Mouse (Mus musculus) forebrain, embryonic 14.5 days (tissue): ENCODE measurements at regions not wholly inside any gene's neighbourhood (a gene's known extent, or its start where the extent isn't known, plus 50 kb on each side); places are given as distances from the start of the nearest gene placed in this dataset.

Source experiments
- ATAC-seq: fragments of 200-750 bp; cut with Nextera tagmentation; 2 replicates; pipeline ENCODE4 v1.8.0; 2017; ENCODE audit warnings: mild to moderate bottlenecking, moderate library complexity
- DNase-seq: peaks from one replicate; pipeline ENCODE4 v3.0.0-alpha.2; 2015; ENCODE audit warnings: low spot score
- H3K27ac ChIP-seq: fragments of 300-500 bp; sonication (generic); 2 replicates; pipeline ENCODE4 v1.5.1; 2014; ENCODE audit warnings: low read depth, mild to moderate bottlenecking, control low read depth, low read length, moderate library complexity
- H3K27me3 ChIP-seq: fragments of 300-500 bp; sonication (generic); replicated peaks from 2 replicates; pipeline ENCODE4 v1.6.1; 2014; ENCODE audit warnings: low read length, control low read depth, mixed read lengths; ENCODE audit not compliant: control insufficient read depth, insufficient read depth
- H3K36me3 ChIP-seq: fragments of 300-500 bp; sonication (generic); 2 replicates; pipeline ENCODE4 v1.6.1; 2014; ENCODE audit warnings: low read length, control low read depth; ENCODE audit not compliant: control insufficient read depth, insufficient read depth
- H3K4me1 ChIP-seq: fragments of 300-500 bp; sonication (generic); 2 replicates; pipeline ENCODE4 v1.6.1; 2014; ENCODE audit warnings: antibody characterized with exemption, low read length, control low read depth; ENCODE audit not compliant: control insufficient read depth, insufficient read depth
- H3K4me2 ChIP-seq: fragments of 300-500 bp; sonication (generic); 2 replicates; pipeline ENCODE4 v1.6.1; 2014; ENCODE audit warnings: mild to moderate bottlenecking, control low read depth, low read length
- H3K4me3 ChIP-seq: fragments of 300-500 bp; sonication (generic); 2 replicates; pipeline ENCODE4 v1.5.1; 2014; ENCODE audit warnings: low read depth, low read length, control low read depth
- H3K9ac ChIP-seq: fragments of 300-500 bp; sonication (generic); 2 replicates; pipeline ENCODE4 v1.6.1; 2014; ENCODE audit warnings: mild to moderate bottlenecking, low read length, control low read depth, moderate library complexity
- H3K9me3 ChIP-seq: fragments of 300-500 bp; sonication (generic); replicated peaks from 2 replicates; pipeline ENCODE4 v1.6.1; 2016; ENCODE audit warnings: low read length, control low read depth, mixed read lengths; ENCODE audit not compliant: control insufficient read depth
- WGBS: fragments of 180-500 bp; shearing (Covaris S2); extraction: QIAGEN DNeasy Blood & Tissue Kit; methylation state at CpG from one replicate; pipeline ENCODE4 v1.1.7; 2014; 5-methylcytosine and 5-hydroxymethylcytosine counted together

DNA sequence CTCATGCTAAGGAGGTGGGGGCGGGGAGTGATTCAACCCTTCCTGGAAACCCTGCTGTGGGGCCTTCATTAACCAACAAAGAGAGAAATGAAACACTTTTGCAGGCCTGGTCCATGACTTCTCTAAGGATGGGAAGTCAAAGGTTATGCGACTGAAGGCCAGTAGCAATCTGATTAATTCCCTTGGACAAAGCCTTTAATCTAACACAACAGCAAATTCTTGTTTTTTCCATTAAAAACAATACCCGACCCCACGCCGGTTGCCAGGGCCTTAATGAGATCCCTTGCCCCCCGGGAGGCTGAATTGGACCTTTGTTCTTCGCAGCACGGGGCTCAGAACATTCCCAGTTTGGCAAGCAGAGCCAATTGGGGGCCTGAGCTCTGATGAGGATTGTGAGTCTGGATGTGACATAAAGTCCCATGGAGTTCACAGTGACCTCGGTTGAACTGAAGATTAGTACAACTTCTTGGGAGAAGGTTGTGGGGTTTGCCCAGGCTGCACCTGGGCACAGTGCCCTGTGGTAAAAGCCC is 310.9 kb upstream of the Rtl1 start:
- ATAC-seq (0 out of 2 replicates have a peak, but pooled peaks have one; percentile 48), DNase-seq (peak; percentile 61)
- Histone ChIP-seq H3K36me3 (no peaks in the 10 kb centered on the region), H3K27ac (no peak overlapping the region), H3K27me3 (no peaks in the 10 kb centered on the region), H3K4me2 (no peak overlapping the region), H3K4me1 (peaks cover 10% of the 10 kb centered on the region), H3K4me3 (no peak overlapping the region), H3K9me3 (no peaks in the 10 kb centered on the region), H3K9ac (no peak overlapping the region)
- WGBS = 5% methylated on average over 9 of the region's 9 CpGs

DNA sequence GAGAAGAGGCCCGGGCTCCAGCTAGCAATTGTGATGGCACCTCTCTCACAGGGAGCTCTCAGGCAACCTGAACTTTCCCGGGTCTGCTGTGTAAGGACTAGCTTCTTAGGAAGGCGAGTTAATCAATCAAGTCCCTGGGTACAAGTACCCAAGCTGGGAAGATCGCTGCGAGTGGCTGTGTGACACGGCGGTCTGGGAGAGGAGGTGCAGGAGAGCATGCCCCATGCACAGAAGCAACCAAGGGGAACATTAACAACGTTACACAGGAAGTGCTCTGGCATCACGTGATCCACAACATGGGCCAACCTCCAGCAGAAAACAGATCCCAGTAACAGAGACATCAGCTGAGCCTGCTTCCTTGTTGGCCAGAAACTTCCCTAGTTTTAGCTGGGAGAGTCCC is 311.4 kb upstream of the Rtl1 start:
- no peaks in the 10 kb centered on the region for H3K27me3 ChIP-seq
- no peak for ATAC-seq
- H3K4me3 ChIP-seq = no peak overlapping the region
- no peaks in the 10 kb centered on the region for H3K36me3 ChIP-seq
- peaks cover 10% of the 10 kb centered on the region for H3K4me1 ChIP-seq
- peak; percentile 5 for DNase-seq
- H3K4me2 ChIP-seq = no peak overlapping the region
- WGBS = 37% methylated on average over 9 of the region's 9 CpGs
- H3K27ac ChIP-seq = no peak overlapping the region
- H3K9me3 ChIP-seq = no peaks in the 10 kb centered on the region
- no peak overlapping the region for H3K9ac ChIP-seq

DNA sequence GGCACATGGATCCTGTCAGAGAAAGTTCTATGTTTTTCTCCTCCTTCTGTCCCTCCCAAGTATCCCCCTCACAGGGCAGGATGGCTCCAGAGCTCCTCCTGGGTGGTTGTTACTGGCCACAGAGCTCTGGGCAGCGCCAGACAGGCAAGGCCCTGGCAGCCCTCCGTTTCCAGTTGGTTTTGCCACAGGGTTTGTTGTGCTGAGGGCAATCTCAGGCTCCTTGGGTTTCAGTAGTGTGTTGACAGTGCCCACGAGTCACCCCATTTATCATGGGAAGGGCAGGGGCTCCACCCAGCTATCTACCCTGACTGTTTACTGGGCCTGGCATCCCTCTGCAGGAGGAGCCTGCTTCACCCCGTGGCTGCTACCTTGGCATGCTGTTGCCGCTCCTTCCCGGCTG is 317.6 kb upstream of the Rtl1 start:
- 89% methylated on average over 6 of the region's 6 CpGs for WGBS
- Histone ChIP-seq H3K36me3 (no peaks in the 10 kb centered on the region), H3K9ac (no peak overlapping the region), H3K27ac (no peak overlapping the region), H3K27me3 (no peaks in the 10 kb centered on the region), H3K4me2 (no peak overlapping the region), H3K4me1 (no peaks in the 10 kb centered on the region), H3K4me3 (no peak overlapping the region), H3K9me3 (no peaks in the 10 kb centered on the region)
- ATAC-seq (no peak), DNase-seq (no peak)

DNA sequence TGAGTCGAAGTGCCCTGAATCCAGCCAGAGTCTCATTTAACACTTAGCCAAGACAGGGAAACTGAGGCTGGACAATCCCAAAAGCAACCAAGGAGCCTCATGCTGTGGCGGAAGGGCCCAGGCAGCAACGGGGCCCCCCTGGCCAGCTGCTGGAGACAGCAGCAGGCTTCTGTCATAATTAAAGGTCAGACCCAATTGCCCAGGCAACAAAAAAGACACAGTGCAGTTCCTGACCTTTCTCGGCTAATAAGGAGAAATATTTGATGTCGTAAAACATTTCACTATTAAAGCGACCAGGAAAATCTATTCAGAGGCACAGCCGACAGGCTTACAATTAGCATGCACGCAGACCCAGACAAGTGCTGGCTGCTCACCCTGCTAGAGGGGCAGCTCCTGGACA is 318.8 kb upstream of the Rtl1 start:
- no peak for ATAC-seq
- 53% methylated on average over 8 of the region's 8 CpGs for WGBS
- Histone ChIP-seq H3K36me3 (no peaks in the 10 kb centered on the region), H3K9me3 (no peaks in the 10 kb centered on the region), H3K4me3 (no peak overlapping the region), H3K27ac (no peak overlapping the region), H3K4me2 (no peak overlapping the region), H3K27me3 (no peaks in the 10 kb centered on the region), H3K9ac (no peak overlapping the region), H3K4me1 (no peaks in the 10 kb centered on the region)
- DNase-seq = no peak

DNA sequence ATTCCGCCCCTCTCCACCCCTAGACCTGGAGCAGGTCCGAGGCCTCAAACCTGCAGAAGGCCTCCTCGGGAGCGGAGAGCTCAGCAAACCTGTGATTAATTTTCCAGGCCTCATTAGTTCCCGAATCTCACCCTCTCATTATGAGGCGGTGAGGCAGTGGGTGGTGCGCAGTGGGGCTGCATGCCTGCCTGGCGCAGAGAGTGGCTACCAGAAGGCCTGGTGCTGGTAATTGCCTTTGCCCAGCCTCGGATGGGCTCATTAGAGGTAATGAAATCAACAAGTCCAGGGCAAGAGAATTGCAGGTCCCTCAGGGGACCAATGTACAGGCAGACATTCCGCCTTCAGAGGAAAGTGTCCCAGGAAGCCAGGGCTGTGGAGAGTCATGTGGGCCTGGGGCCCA is 322.0 kb upstream of the Rtl1 start:
- WGBS = 51% methylated on average over 10 of the region's 10 CpGs

DNA sequence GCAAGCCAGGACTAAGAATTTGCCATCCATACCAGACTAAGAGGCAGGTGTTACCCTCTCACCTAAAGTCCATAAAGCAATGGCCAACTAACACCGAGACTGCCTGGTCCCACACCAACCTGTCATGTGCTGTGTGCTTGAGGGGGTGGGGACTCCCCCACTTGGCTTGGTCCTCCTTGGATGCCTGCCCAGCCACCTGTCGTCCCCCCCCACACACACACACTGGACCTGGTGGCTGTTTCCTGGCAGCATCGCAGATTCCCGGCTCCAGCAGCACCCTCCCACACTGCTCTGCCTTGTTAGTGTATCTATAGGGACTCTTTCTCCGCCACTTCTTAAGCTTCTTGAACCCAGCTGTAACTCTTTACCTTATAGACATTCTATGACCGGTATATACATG is 325.7 kb upstream of the Rtl1 start:
- Histone ChIP-seq H3K4me1 (no peaks in the 10 kb centered on the region), H3K36me3 (no peaks in the 10 kb centered on the region), H3K9me3 (0 out of 2 replicates have a peak, but pooled peaks cover 2% of the 10 kb centered on the region), H3K9ac (no peak overlapping the region), H3K27me3 (no peaks in the 10 kb centered on the region), H3K4me2 (no peak overlapping the region), H3K27ac (no peak overlapping the region), H3K4me3 (no peak overlapping the region)
- DNase-seq = no peak
- 65% methylated on average over 6 of the region's 6 CpGs for WGBS
- no peak for ATAC-seq

More for the DNA sequence above, 322.0 kb upstream of the Rtl1 start:
- H3K4me2 ChIP-seq = no peak overlapping the region
- ATAC-seq (no peak), DNase-seq (peak; percentile 21)
- H3K4me3 ChIP-seq = no peak overlapping the region
- H3K9me3 ChIP-seq = no peaks in the 10 kb centered on the region
- H3K9ac ChIP-seq = no peak overlapping the region
- no peak overlapping the region for H3K27ac ChIP-seq
- no peaks in the 10 kb centered on the region for H3K4me1 ChIP-seq
- no peaks in the 10 kb centered on the region for H3K36me3 ChIP-seq
- no peaks in the 10 kb centered on the region for H3K27me3 ChIP-seq

DNA sequence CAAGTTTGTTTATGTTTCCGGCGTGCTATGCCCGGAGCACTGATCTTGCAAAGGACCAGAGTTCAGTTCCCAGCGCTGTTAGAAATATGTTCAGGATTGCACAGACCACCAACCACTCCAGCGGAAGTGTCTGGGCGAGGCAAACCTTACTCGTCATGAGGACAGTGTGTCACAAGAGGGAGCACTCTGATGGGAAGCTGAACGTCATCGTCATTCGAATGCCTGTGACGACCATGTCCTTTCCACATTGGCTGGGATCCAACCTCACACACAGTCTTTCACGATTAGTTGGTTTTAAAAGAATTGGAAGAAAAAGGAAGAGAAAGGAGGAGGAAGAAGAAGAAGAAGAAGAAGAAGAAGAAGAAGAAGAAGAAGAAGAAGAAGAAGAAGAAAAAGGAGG is 326.5 kb upstream of the Rtl1 start:
- no peak overlapping the region for H3K9ac ChIP-seq
- no peak overlapping the region for H3K27ac ChIP-seq
- no peaks in the 10 kb centered on the region for H3K27me3 ChIP-seq
- DNase-seq (peak; percentile 45), ATAC-seq (no peak)
- H3K4me1 ChIP-seq = no peaks in the 10 kb centered on the region
- no peaks in the 10 kb centered on the region for H3K36me3 ChIP-seq
- no peak overlapping the region for H3K4me2 ChIP-seq
- WGBS = 53% methylated on average over 12 of the region's 12 CpGs
- no peak overlapping the region for H3K4me3 ChIP-seq
- 0 out of 2 replicates have a peak, but pooled peaks cover 2% of the 10 kb centered on the region for H3K9me3 ChIP-seq

DNA sequence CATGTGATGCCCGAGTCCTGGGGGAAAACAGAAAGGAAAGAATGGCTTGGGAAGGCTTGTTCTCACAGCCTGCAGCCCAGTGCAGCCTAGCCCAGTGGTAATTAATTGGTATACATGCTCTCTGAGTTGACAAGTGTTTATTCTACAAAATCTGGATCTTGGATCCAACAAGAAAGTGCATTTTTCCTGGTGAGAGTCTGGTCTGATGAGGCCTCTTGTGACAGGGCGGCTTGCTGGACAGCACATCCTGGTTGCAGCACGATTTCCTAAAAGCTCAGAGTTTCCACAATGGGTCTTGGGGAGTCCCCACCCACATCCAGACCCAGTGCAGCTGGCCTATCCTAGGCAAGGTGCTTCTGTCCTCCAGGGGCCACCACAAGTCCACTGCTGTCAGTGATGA is 332.7 kb upstream of the Dio3 start:
- H3K9me3 ChIP-seq = 0 out of 2 replicates have a peak, but pooled peaks cover 5% of the 10 kb centered on the region
- H3K27me3 ChIP-seq = no peaks in the 10 kb centered on the region
- no peak overlapping the region for H3K4me2 ChIP-seq
- DNase-seq = no peak
- no peak for ATAC-seq
- no peak overlapping the region for H3K27ac ChIP-seq
- H3K4me1 ChIP-seq = peaks cover 9% of the 10 kb centered on the region
- no peak overlapping the region for H3K9ac ChIP-seq
- H3K4me3 ChIP-seq = no peak overlapping the region
- WGBS = 95% methylated on average over 3 of the region's 3 CpGs
- no peaks in the 10 kb centered on the region for H3K36me3 ChIP-seq

DNA sequence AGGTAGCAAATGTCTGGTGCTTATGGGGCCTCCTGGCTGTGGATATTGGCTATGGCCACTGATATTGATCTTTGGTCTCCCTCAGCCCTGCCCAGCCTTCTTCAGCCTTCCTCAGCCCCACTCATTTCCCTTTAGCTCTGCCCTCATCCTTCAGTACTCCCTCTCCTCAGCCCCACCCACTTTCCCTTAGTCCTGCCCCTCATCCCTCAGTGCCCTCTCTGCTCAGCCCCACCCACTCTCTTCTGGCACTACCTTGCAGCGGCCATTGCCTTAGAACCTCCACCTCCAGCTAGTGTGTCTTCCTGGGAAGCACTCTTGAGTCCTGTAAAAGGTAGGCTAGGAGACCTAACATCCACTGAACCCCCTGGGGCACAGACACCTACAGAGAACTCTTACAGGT is 331.9 kb upstream of the Dio3 start:
- Histone ChIP-seq H3K4me1 (peaks cover 9% of the 10 kb centered on the region), H3K27me3 (no peaks in the 10 kb centered on the region), H3K36me3 (no peaks in the 10 kb centered on the region), H3K27ac (no peak overlapping the region), H3K4me3 (no peak overlapping the region), H3K4me2 (no peak overlapping the region), H3K9me3 (0 out of 2 replicates have a peak, but pooled peaks cover 5% of the 10 kb centered on the region), H3K9ac (no peak overlapping the region)
- WGBS = 21% methylated on average over 1 of the region's 1 CpGs
- DNase-seq (no peak), ATAC-seq (no peak)
